Mouse (Mus musculus): ENCODE measurements around the gene AI481877. TPM values are rescaled to one million over a fixed set of nuclear protein-coding genes. Genes with fewer than 3 reads are reported as not detected.

The AI481877 gene
- polyA plus RNA-seq, 1 experiment from 2014 or later, result not detected

DNA sequence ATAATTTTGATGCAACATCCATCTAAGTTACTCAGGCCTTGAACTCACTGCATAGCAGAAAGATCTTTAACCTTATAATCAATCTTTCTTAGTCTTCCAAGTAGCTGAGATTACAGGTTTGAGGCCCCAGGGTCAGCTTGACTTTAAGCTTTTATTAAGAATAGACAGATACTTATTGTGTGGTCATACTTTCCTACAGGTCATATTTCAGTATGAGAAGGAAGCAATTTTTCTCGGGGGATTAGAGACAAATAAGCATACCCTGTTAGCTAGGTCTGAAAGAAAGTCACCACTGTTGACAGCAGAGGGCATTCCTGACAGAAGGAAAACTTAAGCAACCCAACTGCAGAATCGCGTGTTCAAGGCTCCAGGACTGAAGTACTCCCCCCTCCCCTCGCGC lies 130.8 kb downstream of the AI481877 start:
- H3K27me3 ChIP-seq (ENCODE audit: control insufficient read depth, insufficient read depth, low read length), result no peaks in the 10 kb centered on the region
- WGBS, result 66% methylated on average over 5 of the region's 5 CpGs
- H3K9ac ChIP-seq (replicated peaks; ENCODE audit: low read depth, low read length), result no peak overlapping the region
- no peak overlapping the region for H3K27ac ChIP-seq (ENCODE audit: low read length)
- H3K9me3 ChIP-seq (ENCODE audit: control insufficient read depth, low read depth, low read length), result no peaks in the 10 kb centered on the region
- H3K4me1 ChIP-seq (ENCODE audit: control insufficient read depth, insufficient read depth, low read length), result peaks cover 15% of the 10 kb centered on the region
- no peaks in the 10 kb centered on the region for H3K36me3 ChIP-seq (ENCODE audit: control insufficient read depth, insufficient read depth, low read length)
- ATAC-seq (ENCODE audit: insufficient number of reproducible peaks, insufficient read depth, low FRiP score, low read depth), result no peak
- H3K4me2 ChIP-seq (replicated peaks; ENCODE audit: low read depth, low read length), result no peak overlapping the region
- no peak overlapping the region for H3K4me3 ChIP-seq (ENCODE audit: low read depth, low read length)

- H3K9ac ChIP-seq (replicated peaks; ENCODE audit: low read depth, low read length), result no peak overlapping the region
- H3K36me3 ChIP-seq (ENCODE audit: control insufficient read depth, insufficient read depth, low read length), result no peaks in the 10 kb centered on the region
- no peak overlapping the region for H3K4me2 ChIP-seq (replicated peaks; ENCODE audit: low read depth, low read length)
- no peaks in the 10 kb centered on the region for H3K9me3 ChIP-seq (ENCODE audit: control insufficient read depth, low read depth, low read length)
- 83% methylated on average over 6 of the region's 6 CpGs for WGBS
- H3K4me3 ChIP-seq (ENCODE audit: low read depth, low read length), result no peak overlapping the region
- no peak overlapping the region for H3K27ac ChIP-seq (ENCODE audit: low read length)
- no peak for ATAC-seq (ENCODE audit: insufficient number of reproducible peaks, insufficient read depth, low FRiP score, low read depth)
- H3K4me1 ChIP-seq (ENCODE audit: control insufficient read depth, insufficient read depth, low read length), result peaks cover 15% of the 10 kb centered on the region
- H3K27me3 ChIP-seq (ENCODE audit: control insufficient read depth, insufficient read depth, low read length), result no peaks in the 10 kb centered on the region
These were observed 131.8 kb downstream of the AI481877 start for GRCm38 (mm10) chr4:59007016-59007415.

- Histone ChIP-seq H3K4me3 (ENCODE audit: low read depth, low read length) (no peak overlapping the region), H3K27ac (ENCODE audit: low read length) (no peak overlapping the region), H3K9ac (replicated peaks; ENCODE audit: low read depth, low read length) (no peak overlapping the region), H3K4me1 (ENCODE audit: control insufficient read depth, insufficient read depth, low read length) (peaks cover 15% of the 10 kb centered on the region), H3K9me3 (ENCODE audit: control insufficient read depth, low read depth, low read length) (no peaks in the 10 kb centered on the region), H3K27me3 (ENCODE audit: control insufficient read depth, insufficient read depth, low read length) (no peaks in the 10 kb centered on the region), H3K36me3 (ENCODE audit: control insufficient read depth, insufficient read depth, low read length) (no peaks in the 10 kb centered on the region), H3K4me2 (replicated peaks; ENCODE audit: low read depth, low read length) (no peak overlapping the region)
- WGBS, result 68% methylated on average over 8 of the region's 8 CpGs
- no peak for ATAC-seq (ENCODE audit: insufficient number of reproducible peaks, insufficient read depth, low FRiP score, low read depth)
These were observed 132.6 kb downstream of the AI481877 start for GRCm38 (mm10) chr4:59006211-59006610.

GRCm38 (mm10) chr4:59003806-59004200 lies 135.0 kb downstream of the AI481877 start:
- Histone ChIP-seq H3K9ac (replicated peaks; ENCODE audit: low read depth, low read length) (peak overlapping the region; percentile 91), H3K9me3 (ENCODE audit: control insufficient read depth, low read depth, low read length) (no peaks in the 10 kb centered on the region), H3K27ac (ENCODE audit: low read length) (no peak overlapping the region; the same call in 1 of the 2 replicates), H3K4me1 (ENCODE audit: control insufficient read depth, insufficient read depth, low read length) (peaks cover 15% of the 10 kb centered on the region), H3K27me3 (ENCODE audit: control insufficient read depth, insufficient read depth, low read length) (no peaks in the 10 kb centered on the region), H3K4me3 (ENCODE audit: low read depth, low read length) (peak overlapping the region; percentile 96), H3K36me3 (ENCODE audit: control insufficient read depth, insufficient read depth, low read length) (no peaks in the 10 kb centered on the region), H3K4me2 (replicated peaks; ENCODE audit: low read depth, low read length) (peak overlapping the region; percentile 82)
- no peak for ATAC-seq (ENCODE audit: insufficient number of reproducible peaks, insufficient read depth, low FRiP score, low read depth)
- WGBS, result 17% methylated on average over 7 of the region's 7 CpGs

GRCm38 (mm10) chr4:59002948-59003805 lies 135.6 kb downstream of the AI481877 start, which contains the start of gene Gm20503:
Gene Gm20503, plus strand, starts transcription at chr4:59003210.
- Histone ChIP-seq H3K9ac (replicated peaks; ENCODE audit: low read depth, low read length) (peak within 1 kb of the TSS; percentile 91), H3K27me3 (ENCODE audit: control insufficient read depth, insufficient read depth, low read length) (no peaks in the 10 kb centered on the region), H3K27ac (ENCODE audit: low read length) (peak within 1 kb of the TSS; percentile 79), H3K36me3 (ENCODE audit: control insufficient read depth, insufficient read depth, low read length) (no peaks in the 10 kb centered on the region), H3K4me1 (ENCODE audit: control insufficient read depth, insufficient read depth, low read length) (peaks cover 15% of the 10 kb centered on the region), H3K9me3 (ENCODE audit: control insufficient read depth, low read depth, low read length) (no peaks in the 10 kb centered on the region), H3K4me2 (replicated peaks; ENCODE audit: low read depth, low read length) (peak within 1 kb of the TSS; percentile 82), H3K4me3 (ENCODE audit: low read depth, low read length) (peak within 1 kb of the TSS; percentile 96)
- peak; percentile 98 for ATAC-seq (ENCODE audit: insufficient number of reproducible peaks, insufficient read depth, low FRiP score, low read depth)
- WGBS, result under 1% methylated on average over 79 of the region's 89 CpGs

DNA sequence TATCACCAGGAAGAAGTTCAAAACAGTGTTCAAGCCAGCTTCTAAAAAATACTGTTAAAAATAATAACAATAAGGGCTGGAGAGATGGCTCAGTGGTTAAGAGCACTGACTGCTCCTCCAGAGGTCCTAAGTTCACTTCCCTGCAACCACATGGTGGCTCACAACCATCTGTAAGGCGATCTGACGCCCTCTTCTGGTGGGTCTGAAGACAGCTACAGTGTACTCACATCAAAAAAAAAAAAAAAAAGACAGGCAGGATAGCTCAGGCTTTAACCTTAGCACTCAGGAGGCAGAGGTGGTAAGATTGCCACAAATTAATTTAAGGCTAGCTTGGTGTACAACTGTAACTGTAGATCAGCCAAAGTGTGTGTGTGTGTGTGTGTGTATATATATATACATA lies 138.2 kb downstream of the AI481877 start:
- Histone ChIP-seq H3K9me3 (ENCODE audit: control insufficient read depth, low read depth, low read length) (no peaks in the 10 kb centered on the region), H3K4me2 (replicated peaks; ENCODE audit: low read depth, low read length) (no peak overlapping the region), H3K36me3 (ENCODE audit: control insufficient read depth, insufficient read depth, low read length) (no peaks in the 10 kb centered on the region), H3K4me1 (ENCODE audit: control insufficient read depth, insufficient read depth, low read length) (peaks cover 15% of the 10 kb centered on the region), H3K4me3 (ENCODE audit: low read depth, low read length) (no peak overlapping the region), H3K9ac (replicated peaks; ENCODE audit: low read depth, low read length) (no peak overlapping the region), H3K27ac (ENCODE audit: low read length) (no peak overlapping the region), H3K27me3 (ENCODE audit: control insufficient read depth, insufficient read depth, low read length) (no peaks in the 10 kb centered on the region)
- 0% methylated on average over 2 of the region's 2 CpGs for WGBS
- ATAC-seq (ENCODE audit: insufficient number of reproducible peaks, insufficient read depth, low FRiP score, low read depth), result no peak

DNA sequence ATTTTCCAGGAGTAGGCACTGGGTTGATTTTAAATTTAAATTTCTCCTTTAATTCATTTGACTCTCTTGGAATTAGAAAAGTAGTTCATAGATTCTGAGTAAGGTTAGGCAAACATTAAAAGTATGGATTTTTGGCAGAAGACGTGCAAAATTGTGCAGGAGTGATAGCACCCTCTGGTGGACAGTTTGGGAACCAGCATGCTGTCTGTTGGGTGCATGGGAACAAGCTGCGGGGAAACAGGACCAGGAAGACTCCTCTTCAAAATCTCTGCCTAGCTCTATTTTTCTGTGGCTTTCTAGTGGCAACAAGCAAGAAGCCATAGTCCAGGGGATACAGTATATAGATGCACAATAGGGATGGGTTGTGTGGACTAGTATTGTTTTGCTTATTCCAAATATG lies 139.1 kb downstream of the AI481877 start:
- H3K36me3 ChIP-seq (ENCODE audit: control insufficient read depth, insufficient read depth, low read length), result no peaks in the 10 kb centered on the region
- no peaks in the 10 kb centered on the region for H3K27me3 ChIP-seq (ENCODE audit: control insufficient read depth, insufficient read depth, low read length)
- H3K4me1 ChIP-seq (ENCODE audit: control insufficient read depth, insufficient read depth, low read length), result peaks cover 7% of the 10 kb centered on the region
- no peak overlapping the region for H3K27ac ChIP-seq (ENCODE audit: low read length)
- no peak for ATAC-seq (ENCODE audit: insufficient number of reproducible peaks, insufficient read depth, low FRiP score, low read depth)
- H3K9me3 ChIP-seq (ENCODE audit: control insufficient read depth, low read depth, low read length), result no peaks in the 10 kb centered on the region
- no peak overlapping the region for H3K4me3 ChIP-seq (ENCODE audit: low read depth, low read length)
- no peak overlapping the region for H3K9ac ChIP-seq (replicated peaks; ENCODE audit: low read depth, low read length)
- 6% methylated on average over 2 of the region's 2 CpGs for WGBS
- H3K4me2 ChIP-seq (replicated peaks; ENCODE audit: low read depth, low read length), result no peak overlapping the region

GRCm38 (mm10) chr4:58998688-58999087 lies 140.1 kb downstream of the AI481877 start:
- Histone ChIP-seq H3K9ac (replicated peaks; ENCODE audit: low read depth, low read length) (no peak overlapping the region), H3K27ac (ENCODE audit: low read length) (no peak overlapping the region), H3K9me3 (ENCODE audit: control insufficient read depth, low read depth, low read length) (no peaks in the 10 kb centered on the region), H3K27me3 (ENCODE audit: control insufficient read depth, insufficient read depth, low read length) (no peaks in the 10 kb centered on the region), H3K4me1 (ENCODE audit: control insufficient read depth, insufficient read depth, low read length) (no peaks in the 10 kb centered on the region), H3K4me3 (ENCODE audit: low read depth, low read length) (no peak overlapping the region), H3K36me3 (ENCODE audit: control insufficient read depth, insufficient read depth, low read length) (no peaks in the 10 kb centered on the region), H3K4me2 (replicated peaks; ENCODE audit: low read depth, low read length) (no peak overlapping the region)
- no peak for ATAC-seq (ENCODE audit: insufficient number of reproducible peaks, insufficient read depth, low FRiP score, low read depth)
- WGBS, result 81% methylated on average over 1 of the region's 1 CpGs

All from stomach, embryonic 14.5 days (tissue).